Mouse (Mus musculus) cerebellum, adult 2 months (tissue): ENCODE measurements around the gene Lemd2.

Experiments
- CTCF ChIP-seq: fragments of 200-500 bp; IDR thresholded peaks from 2 replicates; pipeline ENCODE4 v1.5.1; 2011; ENCODE audit warnings: low read depth, mild to moderate bottlenecking, control low read depth, low read length, moderate library complexity, borderline replicate concordance; ENCODE audit not compliant: insufficient read depth
- POLR2A ChIP-seq: fragments of 200-500 bp; IDR thresholded peaks from 2 replicates; pipeline ENCODE4 v1.6.1; 2011; ENCODE audit warnings: low read length, control low read depth, borderline replicate concordance; ENCODE audit not compliant: insufficient read depth

DNA sequence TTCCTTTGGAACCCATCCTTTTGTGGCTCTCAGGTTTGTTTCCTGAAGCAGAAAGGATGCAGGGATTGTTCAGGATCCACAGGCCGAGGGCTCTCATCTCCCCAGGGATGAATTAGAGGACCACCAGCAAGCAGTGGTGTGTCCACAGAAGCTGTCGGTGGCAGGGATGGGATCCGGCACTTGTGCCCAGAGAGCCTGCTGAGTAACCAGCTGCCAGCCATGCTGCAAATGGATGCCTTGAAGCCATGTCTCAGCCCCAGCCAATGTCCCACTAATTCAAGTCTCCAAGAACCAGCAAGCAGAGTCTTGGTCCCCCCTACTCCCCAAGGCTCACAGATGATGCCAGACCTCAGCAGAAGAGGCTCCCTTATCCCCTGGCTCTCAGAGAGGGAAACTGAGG lies 44.8 kb upstream of the Lemd2 start:
- TF ChIP-seq POLR2A (no peak), CTCF (no peak)
